Mouse (Mus musculus) brain, embryonic 18.5 days (tissue): ENCODE results near the gene Arhgap35.
"Not testable (repeated sequence)": the region's sequence is repeated elsewhere in the genome, so short reads cannot be mapped to it uniquely, and the experiment has no call there.

ENCODE experiments used
- DNase-seq: peaks from one replicate; pipeline ENCODE4 v3.0.0-alpha.2; 2012; ENCODE audit warnings: low read depth, low spot score

The Arhgap35 gene

GRCm38 (mm10) chr7:16614888-16615715, at the start of gene Arhgap35:
Gene Arhgap35, minus strand, starts transcription at chr7:16614993.
- peak; percentile 100 for DNase-seq

GRCm38 (mm10) chr7:16644260-16644659, 29.5 kb upstream of the Arhgap35 start:
- DNase-seq = no peak

- not testable (repeated sequence) for DNase-seq
Measured at GRCm38 (mm10) chr7:16643106-16643505, 28.3 kb upstream of the Arhgap35 start.

- no peak for DNase-seq
Measured at GRCm38 (mm10) chr7:16639028-16639427, 24.2 kb upstream of the Arhgap35 start.

- no peak for DNase-seq
Measured at GRCm38 (mm10) chr7:16635116-16635515, 20.3 kb upstream of the Arhgap35 start.

- DNase-seq = not testable (repeated sequence)
Measured at GRCm38 (mm10) chr7:16633913-16634312, 19.1 kb upstream of the Arhgap35 start.

GRCm38 (mm10) chr7:16631932-16632331, 17.1 kb upstream of the Arhgap35 start:
- DNase-seq = no peak

GRCm38 (mm10) chr7:16631025-16631424, 16.2 kb upstream of the Arhgap35 start:
- no peak for DNase-seq

- DNase-seq = no peak
Measured at GRCm38 (mm10) chr7:16629598-16630296, 15.0 kb upstream of the Arhgap35 start.

GRCm38 (mm10) chr7:16628096-16628771, 13.4 kb upstream of the Arhgap35 start:
- no peak for DNase-seq

- no peak for DNase-seq
Measured at GRCm38 (mm10) chr7:16623687-16624086, 8.9 kb upstream of the Arhgap35 start.

GRCm38 (mm10) chr7:16623131-16623530, 8.3 kb upstream of the Arhgap35 start:
- no peak for DNase-seq

GRCm38 (mm10) chr7:16621066-16621622, 6.4 kb upstream of the Arhgap35 start:
- DNase-seq = no peak

- DNase-seq = no peak
Measured at GRCm38 (mm10) chr7:16618661-16619211, 3.9 kb upstream of the Arhgap35 start.

GRCm38 (mm10) chr7:16617045-16617444, 2.3 kb upstream of the Arhgap35 start:
- DNase-seq = no peak

- no peak for DNase-seq
Measured at GRCm38 (mm10) chr7:16614171-16614887, 464 bp downstream of the Arhgap35 start.

- DNase-seq = no peak
Measured at GRCm38 (mm10) chr7:16613461-16614170, 1.2 kb downstream of the Arhgap35 start.

GRCm38 (mm10) chr7:16610345-16610744, 4.4 kb downstream of the Arhgap35 start:
- DNase-seq = no peak

- no peak for DNase-seq
Measured at GRCm38 (mm10) chr7:16608961-16609360, 5.8 kb downstream of the Arhgap35 start.

- DNase-seq = no peak
Measured at GRCm38 (mm10) chr7:16608046-16608445, 6.7 kb downstream of the Arhgap35 start.
